Comparison of ENCODE assay signal across 8 mouse cellular contexts in the genomic region with DNA sequence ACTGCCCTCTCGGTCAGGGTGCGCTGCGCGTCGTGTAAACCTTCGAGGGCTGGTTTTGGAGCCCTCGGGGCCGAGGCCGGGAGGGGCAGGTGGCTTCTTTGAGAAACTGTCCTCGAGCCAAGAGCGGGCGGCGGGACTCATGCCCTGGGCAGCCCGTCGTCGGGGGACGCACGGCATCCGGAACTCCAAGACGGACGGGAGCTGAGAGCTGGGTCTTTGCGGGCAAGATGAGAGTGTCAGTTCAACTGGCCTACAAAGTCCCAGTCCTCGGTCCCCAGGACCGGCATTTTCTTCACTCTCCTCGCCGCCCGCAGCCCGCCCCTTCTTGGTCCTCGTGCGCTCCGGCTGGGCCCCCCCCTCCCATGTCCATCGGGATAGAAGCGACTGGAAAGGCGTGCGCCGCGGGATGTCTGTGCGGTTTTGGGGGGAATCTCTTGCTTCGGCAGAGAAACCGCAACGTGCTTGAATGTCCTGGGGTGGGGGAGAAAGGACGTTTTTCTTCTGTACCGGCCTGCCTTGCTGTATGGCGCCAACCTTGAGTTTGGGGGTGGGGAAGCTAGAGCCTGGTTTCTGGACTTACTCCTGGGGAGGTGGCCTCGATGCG.
DNase-seq lines count a peak whose midpoint lies in the region; ATAC-seq and TF ChIP-seq lines count a peak whose summit lies in the region.

No protein-coding gene starts in this region.

- ATAC-seq in kidney, embryonic 14.5 days (ENCODE audit: low FRiP score, low TSS enrichment): peak; percentile 14
- ATAC-seq in heart, embryonic 13.5 days (ENCODE audit: extremely low read depth, insufficient number of reproducible peaks, low FRiP score, low TSS enrichment): no peak
- 0 out of 2 replicates have a peak, but pooled peaks have one; percentile 12 for ATAC-seq in limb, embryonic 13.5 days (ENCODE audit: low FRiP score, low read depth)
- ATAC-seq in neural tube, embryonic 11.5 days (ENCODE audit: insufficient read depth, low FRiP score, low TSS enrichment): no peak

- H3K9me3 ChIP-seq in kidney, embryonic 14.5 days (ENCODE audit: control insufficient read depth, low read length): no peaks in the 10 kb centered on the region
- H3K9me3 ChIP-seq in heart, embryonic 13.5 days: no peaks in the 10 kb centered on the region
- H3K9me3 ChIP-seq in limb, embryonic 13.5 days: no peaks in the 10 kb centered on the region
- no peaks in the 10 kb centered on the region for H3K9me3 ChIP-seq in neural tube, embryonic 11.5 days (ENCODE audit: control insufficient read depth, low read length)

- no peak overlapping the region for H3K27ac ChIP-seq in kidney, embryonic 14.5 days (ENCODE audit: low read depth, low read length)
- no peak overlapping the region for H3K27ac ChIP-seq in cortical plate, adult 2 months (ENCODE audit: insufficient read depth, low read length)
- H3K27ac ChIP-seq in heart, embryonic 13.5 days (replicated peaks): no peak overlapping the region
- H3K27ac ChIP-seq in limb, embryonic 13.5 days: no peak overlapping the region
- H3K27ac ChIP-seq in neural tube, embryonic 11.5 days (ENCODE audit: low read depth, low read length): no peak overlapping the region

- peak overlapping the region; percentile 73 for H3K9ac ChIP-seq in kidney, embryonic 14.5 days (ENCODE audit: low read depth, low read length)
- peak overlapping the region; percentile 82 for H3K9ac ChIP-seq in heart, embryonic 13.5 days
- peak overlapping the region; percentile 81 for H3K9ac ChIP-seq in limb, embryonic 13.5 days
- peak overlapping the region; percentile 63 for H3K9ac ChIP-seq in neural tube, embryonic 11.5 days (ENCODE audit: low read length)

- no peak for DNase-seq in kidney, adult 9 months
- peak; percentile 43 for DNase-seq in neural tube, embryonic 11.5 days (ENCODE audit: low spot score)
- DNase-seq in left cerebral cortex, adult 9 months (ENCODE audit: low spot score in 2 of 2): no peak
- DNase-seq in cerebellum, adult 9-11 months: no peak

- WGBS in kidney, embryonic 14.5 days: 2% methylated on average over 46 of the region's 46 CpGs
- WGBS in heart, embryonic 13.5 days: 2% methylated on average over 46 of the region's 46 CpGs
- 1% methylated on average over 46 of the region's 46 CpGs for WGBS in limb, embryonic 13.5 days
- WGBS in neural tube, embryonic 11.5 days: 3% methylated on average over 46 of the region's 46 CpGs

- TF ChIP-seq CTCF in cortical plate, adult 2 months (IDR thresholded peaks at IDR 0.05; ENCODE audit: extremely low read depth, insufficient read depth, low read length): no peak

- TF ChIP-seq POLR2A in cortical plate, adult 2 months (IDR thresholded peaks at IDR 0.05; ENCODE audit: extremely low read depth, insufficient read depth, low read length): no peak

- peak overlapping the region; percentile 67 for H3K4me3 ChIP-seq in kidney, embryonic 14.5 days (ENCODE audit: low read length)
- H3K4me3 ChIP-seq in cortical plate, adult 2 months (ENCODE audit: insufficient read depth, low read length): peak overlapping the region; percentile 47
- H3K4me3 ChIP-seq in heart, embryonic 13.5 days: peak overlapping the region; percentile 74
- peak overlapping the region; percentile 75 for H3K4me3 ChIP-seq in limb, embryonic 13.5 days
- H3K4me3 ChIP-seq in neural tube, embryonic 11.5 days (ENCODE audit: low read depth, low read length): peak overlapping the region; percentile 58

- H3K36me3 ChIP-seq in kidney, embryonic 14.5 days (ENCODE audit: control insufficient read depth, insufficient read depth, low read length): no peaks in the 10 kb centered on the region
- H3K36me3 ChIP-seq in heart, embryonic 13.5 days: no peaks in the 10 kb centered on the region
- H3K36me3 ChIP-seq in limb, embryonic 13.5 days: no peaks in the 10 kb centered on the region
- H3K36me3 ChIP-seq in neural tube, embryonic 11.5 days (ENCODE audit: control insufficient read depth, insufficient read depth, low read length): no peaks in the 10 kb centered on the region

- peaks cover 21% of the 10 kb centered on the region for H3K4me1 ChIP-seq in kidney, embryonic 14.5 days (ENCODE audit: control insufficient read depth, insufficient read depth, low read length)
- H3K4me1 ChIP-seq in cortical plate, adult 2 months (ENCODE audit: control insufficient read depth, insufficient read depth, low read length): no peaks in the 10 kb centered on the region
- peaks cover 27% of the 10 kb centered on the region for H3K4me1 ChIP-seq in heart, embryonic 13.5 days
- H3K4me1 ChIP-seq in limb, embryonic 13.5 days: peaks cover 36% of the 10 kb centered on the region
- peaks cover 13% of the 10 kb centered on the region; the same call in 1 of the 2 replicates for H3K4me1 ChIP-seq in neural tube, embryonic 11.5 days (ENCODE audit: control insufficient read depth, insufficient read depth, low read length)

- peak overlapping the region; percentile 99 for H3K4me2 ChIP-seq in kidney, embryonic 14.5 days (replicated peaks; ENCODE audit: low read depth, low read length)
- H3K4me2 ChIP-seq in heart, embryonic 13.5 days: peak overlapping the region; percentile 100
- H3K4me2 ChIP-seq in limb, embryonic 13.5 days (replicated peaks): peak overlapping the region; percentile 96
- peak overlapping the region; percentile 97 for H3K4me2 ChIP-seq in neural tube, embryonic 11.5 days (ENCODE audit: low read depth)

- peaks cover 10% of the 10 kb centered on the region for H3K27me3 ChIP-seq in kidney, embryonic 14.5 days (ENCODE audit: control insufficient read depth, insufficient read depth, low read length)
- H3K27me3 ChIP-seq in heart, embryonic 13.5 days (replicated peaks): peaks cover 53% of the 10 kb centered on the region
- H3K27me3 ChIP-seq in limb, embryonic 13.5 days: peaks cover 53% of the 10 kb centered on the region
- H3K27me3 ChIP-seq in neural tube, embryonic 11.5 days (ENCODE audit: control insufficient read depth, insufficient read depth, low read length): peaks cover 29% of the 10 kb centered on the region

Comparison
In these comparisons a context has a peak if more than half of its experiments do, and no peak if none do; other contexts are left out.
1. ATAC-seq: peak in kidney, embryonic 14.5 days (single experiment) and limb, embryonic 13.5 days (single experiment); none in heart, embryonic 13.5 days (single experiment) and neural tube, embryonic 11.5 days (single experiment).
2. Peak in every context shown above with its lines, with median percentiles within 50 percentile points of each other: H3K4me2 ChIP-seq, H3K4me3 ChIP-seq and H3K9ac ChIP-seq.